Mouse (Mus musculus): ENCODE measurements around the gene 2410004B18Rik. TPM values are rescaled to one million over a fixed set of nuclear protein-coding genes. Genes with fewer than 3 reads are reported as not detected.
"Not testable (repeated sequence)": the region's sequence is repeated elsewhere in the genome, so short reads cannot be mapped to it uniquely, and the experiment has no call there.

2410004B18Rik gene
- polyA plus RNA-seq, 1 experiment = 20.0 TPM

DNA sequence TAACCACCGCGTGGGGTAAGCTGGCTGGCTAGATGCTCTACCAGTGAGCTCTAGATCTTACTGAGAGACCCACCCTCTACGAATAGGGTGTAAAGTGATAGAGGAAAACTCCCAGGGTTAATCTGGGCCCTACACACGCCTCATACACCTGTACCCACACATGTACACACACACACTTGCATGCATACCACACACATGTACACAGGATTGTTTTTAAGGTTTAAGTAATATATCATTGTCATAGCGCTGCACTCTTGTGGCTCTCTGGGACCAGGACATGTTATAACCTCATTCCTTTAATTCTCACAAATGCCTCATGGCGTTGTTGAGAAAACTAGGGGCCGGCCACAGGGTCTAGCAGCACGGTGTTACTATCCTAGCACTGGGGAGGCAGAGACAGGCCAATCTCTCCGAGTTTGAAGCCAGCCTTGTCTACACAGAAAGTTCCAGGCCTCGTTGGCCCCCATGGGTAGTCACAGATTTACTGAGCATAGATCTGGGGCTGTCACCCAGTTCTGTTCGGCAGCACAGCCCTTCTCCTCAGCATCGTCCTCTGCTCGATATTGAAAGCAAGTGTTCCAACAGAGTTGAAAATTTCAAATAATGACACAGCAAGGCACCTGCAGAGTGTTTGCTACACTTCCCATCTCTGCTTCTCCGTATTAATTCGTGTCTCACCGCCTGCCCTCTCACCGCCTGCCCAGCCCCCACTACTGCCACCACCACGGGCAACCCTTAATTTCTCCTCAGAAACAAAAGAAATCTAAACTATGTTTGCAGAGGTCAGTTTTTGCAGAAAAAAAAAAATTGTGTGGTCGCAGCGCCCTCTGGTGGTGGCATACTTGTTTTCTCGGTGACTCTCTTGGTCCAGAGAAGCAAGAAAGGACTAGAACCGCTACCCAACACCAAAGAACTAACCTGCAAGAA is 32.7 kb upstream of the 2410004B18Rik start:
- Histone ChIP-seq H3K36me3 (ENCODE audit: control insufficient read depth, insufficient read depth, low read length) (no peaks in the 10 kb centered on the region), H3K4me3 (ENCODE audit: low read depth, low read length) (no peak overlapping the region), H3K4me1 (ENCODE audit: control insufficient read depth, insufficient read depth, insufficient read length, low read length) (no peaks in the 10 kb centered on the region; the same call in 1 of the 2 replicates), H3K27me3 (ENCODE audit: control insufficient read depth, insufficient read depth, low read length) (no peaks in the 10 kb centered on the region), H3K27ac (ENCODE audit: insufficient read depth, low read depth, low read length) (no peak overlapping the region)
- WGBS = 49% methylated on average over 22 of the region's 22 CpGs
- TF ChIP-seq POLR2A (IDR thresholded peaks at IDR 0.05; ENCODE audit: low read depth, low read length) (no peak), CTCF (IDR thresholded peaks at IDR 0.05; ENCODE audit: extremely low read depth, insufficient read length, insufficient replicate concordance, low read depth, low read length) (peak; percentile 75; the same call in 1 of the 2 replicates)

DNA sequence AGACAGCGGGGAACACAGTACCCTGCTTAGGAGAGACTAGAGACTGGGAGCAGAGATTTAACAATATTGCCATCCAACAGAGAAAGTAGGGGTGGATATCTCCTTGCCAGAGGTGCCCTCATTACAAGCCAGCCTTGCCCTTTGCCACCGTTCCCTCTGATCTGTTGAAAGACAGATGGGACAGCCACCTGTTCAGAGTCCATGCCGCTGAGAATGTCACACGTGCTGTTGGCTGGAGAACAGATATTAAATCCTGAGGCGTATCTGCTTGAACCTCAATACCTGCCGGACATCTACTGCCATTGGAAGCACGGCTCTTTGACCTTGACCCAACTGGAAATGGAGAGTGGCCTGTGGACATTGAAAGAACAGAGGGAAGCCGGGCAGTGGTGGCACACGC is 31.2 kb upstream of the 2410004B18Rik start:
- Histone ChIP-seq H3K27me3 (ENCODE audit: control insufficient read depth, insufficient read depth, low read length) (no peaks in the 10 kb centered on the region), H3K4me3 (ENCODE audit: low read depth, low read length) (no peak overlapping the region), H3K27ac (ENCODE audit: insufficient read depth, low read depth, low read length) (no peak overlapping the region), H3K36me3 (ENCODE audit: control insufficient read depth, insufficient read depth, low read length) (no peaks in the 10 kb centered on the region), H3K4me1 (ENCODE audit: control insufficient read depth, insufficient read depth, insufficient read length, low read length) (no peaks in the 10 kb centered on the region; the same call in 1 of the 2 replicates)
- 62% methylated on average over 9 of the region's 9 CpGs for WGBS
- no peak for TF ChIP-seq POLR2A (IDR thresholded peaks at IDR 0.05; ENCODE audit: low read depth, low read length)
- TF ChIP-seq CTCF (IDR thresholded peaks at IDR 0.05; ENCODE audit: extremely low read depth, insufficient read length, insufficient replicate concordance, low read depth, low read length) = no peak

DNA sequence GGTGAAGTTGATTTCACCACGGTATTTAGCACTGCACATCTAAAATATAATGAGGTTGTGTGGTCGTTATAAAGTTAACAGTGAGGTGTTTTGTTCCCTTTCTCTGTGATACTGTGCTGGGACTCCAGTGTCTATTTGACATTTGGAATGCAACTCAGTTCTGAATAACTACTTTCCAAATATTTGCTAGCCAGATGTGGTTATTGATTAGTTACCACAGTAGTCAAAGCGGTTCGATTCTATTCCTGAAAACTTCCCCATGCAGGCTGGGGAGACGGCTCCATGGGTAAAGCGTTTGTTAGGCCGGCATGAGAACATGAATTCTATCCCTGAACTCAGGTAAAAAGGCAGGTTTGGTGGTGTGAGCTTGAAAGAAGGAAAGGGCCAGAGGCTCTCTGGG is 25.3 kb upstream of the 2410004B18Rik start:
- H3K4me1 ChIP-seq (ENCODE audit: control insufficient read depth, insufficient read depth, insufficient read length, low read length) = no peaks in the 10 kb centered on the region
- H3K4me3 ChIP-seq (ENCODE audit: low read depth, low read length) = no peak overlapping the region
- WGBS = 75% methylated on average over 7 of the region's 7 CpGs
- H3K36me3 ChIP-seq (ENCODE audit: control insufficient read depth, insufficient read depth, low read length) = no peaks in the 10 kb centered on the region
- no peak for TF ChIP-seq CTCF (IDR thresholded peaks at IDR 0.05; ENCODE audit: extremely low read depth, insufficient read length, insufficient replicate concordance, low read depth, low read length)
- TF ChIP-seq POLR2A (IDR thresholded peaks at IDR 0.05; ENCODE audit: low read depth, low read length) = no peak
- H3K27me3 ChIP-seq (ENCODE audit: control insufficient read depth, insufficient read depth, low read length) = no peaks in the 10 kb centered on the region
- no peak overlapping the region for H3K27ac ChIP-seq (ENCODE audit: insufficient read depth, low read depth, low read length)

DNA sequence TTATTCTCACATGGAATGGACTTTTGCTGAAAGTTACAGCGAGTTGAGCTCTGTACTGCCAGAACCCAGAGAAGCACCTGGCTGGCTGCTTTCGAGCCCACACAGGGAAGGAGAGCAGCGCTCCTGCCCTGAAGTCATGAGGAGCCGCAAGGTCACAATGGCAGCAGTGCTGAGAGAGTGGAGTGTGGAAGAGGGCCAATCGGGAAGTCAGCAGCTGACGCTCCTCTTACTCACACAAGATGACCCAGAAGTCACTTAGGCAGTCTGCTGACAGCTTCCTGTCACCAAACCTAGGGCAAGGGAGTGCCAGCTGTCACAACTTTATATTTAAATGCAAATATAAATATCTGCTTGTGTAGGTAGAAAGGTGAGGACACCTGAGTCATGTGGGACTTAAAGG is 24.6 kb upstream of the 2410004B18Rik start:
- TF ChIP-seq POLR2A (IDR thresholded peaks at IDR 0.05; ENCODE audit: low read depth, low read length) = no peak
- TF ChIP-seq CTCF (IDR thresholded peaks at IDR 0.05; ENCODE audit: extremely low read depth, insufficient read length, insufficient replicate concordance, low read depth, low read length) = no peak
- Histone ChIP-seq H3K4me1 (ENCODE audit: control insufficient read depth, insufficient read depth, insufficient read length, low read length) (no peaks in the 10 kb centered on the region), H3K27me3 (ENCODE audit: control insufficient read depth, insufficient read depth, low read length) (no peaks in the 10 kb centered on the region), H3K27ac (ENCODE audit: insufficient read depth, low read depth, low read length) (no peak overlapping the region), H3K36me3 (ENCODE audit: control insufficient read depth, insufficient read depth, low read length) (no peaks in the 10 kb centered on the region), H3K4me3 (ENCODE audit: low read depth, low read length) (no peak overlapping the region)
- WGBS = 73% methylated on average over 6 of the region's 6 CpGs

DNA sequence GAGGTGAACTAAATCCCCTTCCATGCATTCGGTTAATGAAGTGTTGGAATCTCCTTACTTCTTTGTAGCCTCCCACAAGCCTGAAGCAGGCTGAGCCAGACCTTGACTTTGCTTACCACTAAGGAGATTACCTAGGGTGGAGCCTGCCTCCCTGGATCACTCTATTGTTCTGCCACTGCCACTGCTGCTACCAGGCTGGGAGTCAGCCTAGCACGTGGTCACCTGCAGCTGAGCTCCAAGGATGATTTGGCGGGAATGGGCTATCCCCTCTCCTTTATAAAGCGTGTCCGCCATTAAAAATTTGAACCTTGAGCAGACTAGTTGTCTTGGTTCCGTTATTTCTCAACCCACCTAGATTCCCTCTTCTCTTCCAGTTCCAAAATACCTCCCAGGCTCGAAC is 23.9 kb upstream of the 2410004B18Rik start:
- H3K4me3 ChIP-seq (ENCODE audit: low read depth, low read length); H3K4me1 ChIP-seq (ENCODE audit: control insufficient read depth, insufficient read depth, insufficient read length, low read length); H3K27me3 ChIP-seq (ENCODE audit: control insufficient read depth, insufficient read depth, low read length); H3K27ac ChIP-seq (ENCODE audit: insufficient read depth, low read depth, low read length); H3K36me3 ChIP-seq (ENCODE audit: control insufficient read depth, insufficient read depth, low read length): not testable (repeated sequence)
- 77% methylated on average over 7 of the region's 7 CpGs for WGBS

DNA sequence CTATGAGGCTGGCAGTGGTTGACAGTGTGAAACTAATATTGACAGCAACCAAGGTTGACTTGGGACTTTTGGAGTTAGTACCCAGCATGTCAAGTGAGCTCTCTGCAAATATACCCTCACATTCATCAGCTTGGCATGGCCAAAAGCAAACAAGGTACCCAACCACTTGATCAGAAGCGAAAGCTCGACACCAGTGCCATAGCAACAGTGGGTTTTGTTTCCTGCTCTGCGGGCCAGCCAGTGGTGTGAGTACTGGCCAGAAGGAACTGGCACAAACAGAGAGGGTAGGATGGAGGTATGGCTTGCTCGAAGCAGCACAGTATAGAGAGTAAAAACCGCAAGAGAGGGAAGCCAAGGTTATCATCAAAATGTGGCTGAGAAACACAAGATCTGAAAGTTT is 21.4 kb upstream of the 2410004B18Rik start:
- no peak overlapping the region for H3K27ac ChIP-seq (ENCODE audit: insufficient read depth, low read depth, low read length)

DNA sequence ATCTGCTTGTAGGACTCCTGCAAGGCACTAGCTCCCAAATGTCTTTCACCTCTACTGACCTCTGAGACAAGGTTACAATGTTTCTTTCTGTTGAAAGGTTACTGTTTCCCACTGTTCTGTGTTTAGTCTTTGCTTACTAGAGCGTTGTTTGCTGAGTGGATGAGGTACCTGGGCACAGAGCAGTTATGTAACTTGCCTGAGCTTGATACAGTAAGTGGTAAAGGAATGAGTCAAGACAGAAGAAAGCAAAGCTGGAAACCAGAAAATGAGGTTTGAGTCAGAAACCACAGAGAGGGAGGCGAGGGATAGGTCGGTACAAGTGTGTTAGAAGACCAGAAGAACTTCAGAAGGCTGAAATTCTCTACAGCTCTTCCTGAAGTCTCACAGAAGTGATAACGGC is 21.0 kb upstream of the 2410004B18Rik start:
- TF ChIP-seq POLR2A (IDR thresholded peaks at IDR 0.05; ENCODE audit: low read depth, low read length) (no peak), CTCF (IDR thresholded peaks at IDR 0.05; ENCODE audit: extremely low read depth, insufficient read length, insufficient replicate concordance, low read depth, low read length) (no peak)
- no peak overlapping the region for H3K4me3 ChIP-seq (ENCODE audit: low read depth, low read length)
- no peak overlapping the region for H3K27ac ChIP-seq (ENCODE audit: insufficient read depth, low read depth, low read length)
- 81% methylated on average over 4 of the region's 4 CpGs for WGBS
- H3K27me3 ChIP-seq (ENCODE audit: control insufficient read depth, insufficient read depth, low read length) = no peaks in the 10 kb centered on the region
- H3K4me1 ChIP-seq (ENCODE audit: control insufficient read depth, insufficient read depth, insufficient read length, low read length) = no peaks in the 10 kb centered on the region
- H3K36me3 ChIP-seq (ENCODE audit: control insufficient read depth, insufficient read depth, low read length) = no peaks in the 10 kb centered on the region

More for the DNA sequence above, 21.4 kb upstream of the 2410004B18Rik start:
- 77% methylated on average over 5 of the region's 5 CpGs for WGBS
- TF ChIP-seq CTCF (IDR thresholded peaks at IDR 0.05; ENCODE audit: extremely low read depth, insufficient read length, insufficient replicate concordance, low read depth, low read length) = no peak
- TF ChIP-seq POLR2A (IDR thresholded peaks at IDR 0.05; ENCODE audit: low read depth, low read length) = no peak
- Histone ChIP-seq H3K4me1 (ENCODE audit: control insufficient read depth, insufficient read depth, insufficient read length, low read length) (no peaks in the 10 kb centered on the region), H3K4me3 (ENCODE audit: low read depth, low read length) (no peak overlapping the region), H3K27me3 (ENCODE audit: control insufficient read depth, insufficient read depth, low read length) (no peaks in the 10 kb centered on the region), H3K36me3 (ENCODE audit: control insufficient read depth, insufficient read depth, low read length) (no peaks in the 10 kb centered on the region)
